Mouse (Mus musculus): ENCODE data around the gene Aipl1.

DNA sequence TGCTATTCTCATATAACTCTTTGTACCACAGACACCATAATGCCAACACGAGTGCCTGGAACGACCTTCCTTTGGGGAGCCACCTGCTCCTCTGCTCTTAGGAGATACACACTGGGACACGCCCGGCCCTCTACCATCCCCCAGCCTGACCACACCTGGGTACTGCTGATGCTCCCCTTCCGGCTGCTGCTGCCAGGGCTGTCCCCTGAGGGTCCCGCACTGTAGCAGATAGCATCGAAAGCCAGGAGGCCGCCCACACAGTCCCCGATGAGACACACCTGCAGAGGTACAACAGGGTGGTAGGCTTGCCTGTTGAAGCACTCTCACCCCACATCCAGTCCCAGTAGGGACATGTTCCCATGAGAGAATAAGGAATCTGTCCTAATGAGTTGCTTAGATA is 33.4 kb upstream of the Aipl1 start:
- TF ChIP-seq ZC3H11A (IDR thresholded peaks at IDR 0.05; ENCODE audit: borderline replicate concordance, low read depth, low read length) (no peak), ZNF384 (IDR thresholded peaks at IDR 0.05; ENCODE audit: low read depth, low read length) (no peak), MAFK (IDR thresholded peaks at IDR 0.05; ENCODE audit: insufficient read depth, low read depth, low read length) (no peak)

Data from ES-E14 (cell line).